Mouse (Mus musculus): ENCODE measurements around the gene Papss2. TPM values are rescaled to one million over a fixed set of nuclear protein-coding genes. Genes with fewer than 3 reads are reported as not detected.

Gene Papss2
- polyA plus RNA-seq, 1 experiment from 2014 or later: 3.1 TPM

DNA sequence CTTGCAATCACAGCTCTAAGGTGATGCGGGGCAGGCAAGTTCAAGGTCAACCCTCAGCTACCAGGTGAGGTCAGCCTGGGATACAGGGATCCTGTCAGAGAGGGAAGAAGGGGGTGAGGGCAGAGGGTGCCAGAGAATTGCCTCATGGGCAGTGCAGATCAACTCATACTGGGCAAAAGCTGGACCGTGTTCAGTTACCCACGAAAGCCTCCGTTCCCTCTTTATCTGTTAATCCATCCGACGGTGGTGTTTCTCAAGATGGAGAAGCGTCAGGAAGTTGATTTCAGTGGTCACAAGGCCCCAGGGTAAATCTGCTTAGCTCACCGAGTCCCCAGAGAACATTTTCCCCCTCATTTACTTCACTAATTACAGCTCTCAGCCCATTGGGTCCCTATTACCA lies 8.5 kb downstream of the Papss2 start:
- Histone ChIP-seq H3K36me3 (replicated peaks) (no peaks in the 10 kb centered on the region), H3K27me3 (replicated peaks; ENCODE audit: low read depth, poor library complexity, severe bottlenecking) (peaks cover 3% of the 10 kb centered on the region), H3K4me1 (peaks cover 5% of the 10 kb centered on the region), H3K4me3 (no peak overlapping the region), H3K9me3 (no peaks in the 10 kb centered on the region), H3K27ac (replicated peaks) (no peak overlapping the region)
- DNase-seq (ENCODE audit: low spot score): no peak
- 56% methylated on average over 8 of the region's 8 CpGs for WGBS

DNA sequence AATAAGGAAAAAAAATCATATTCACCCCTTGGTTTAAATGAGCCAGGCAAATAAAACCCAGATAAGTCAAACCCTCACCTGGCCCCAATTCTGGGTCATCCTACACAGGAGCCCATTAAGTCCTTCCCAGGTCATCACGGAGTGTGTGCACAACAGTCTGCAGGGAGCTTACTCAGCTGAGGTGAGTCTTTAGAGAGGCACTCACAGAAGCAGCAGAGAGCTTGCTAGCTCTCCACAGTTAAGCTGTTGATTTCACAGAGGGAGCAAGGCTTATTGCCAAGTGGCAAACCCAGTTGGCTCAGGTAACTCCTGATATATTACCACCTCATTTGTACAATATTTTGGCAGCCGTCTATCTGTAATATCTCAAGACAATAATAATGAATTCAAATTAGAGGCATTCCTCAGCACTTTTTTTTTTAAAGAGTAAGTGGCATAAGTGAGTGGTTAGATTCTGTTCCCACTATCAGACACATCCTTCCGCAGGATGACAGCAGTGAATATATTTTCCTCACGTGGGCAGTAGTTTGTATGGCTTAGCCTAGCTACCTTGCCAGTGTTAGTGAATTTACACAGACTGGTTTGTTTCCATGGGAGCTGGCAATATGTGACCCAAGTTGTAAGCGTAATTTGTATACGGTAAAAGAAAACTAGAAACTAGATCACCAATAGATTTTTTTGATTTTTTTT lies 9.1 kb downstream of the Papss2 start:
- WGBS: 83% methylated on average over 6 of the region's 6 CpGs
- H3K9me3 ChIP-seq: no peaks in the 10 kb centered on the region

GRCm38 (mm10) chr19:32606227-32606827 lies 10.7 kb downstream of the Papss2 start:
- Histone ChIP-seq H3K4me1 (peaks cover 2% of the 10 kb centered on the region), H3K4me3 (no peak overlapping the region), H3K27me3 (replicated peaks; ENCODE audit: low read depth, poor library complexity, severe bottlenecking) (no peaks in the 10 kb centered on the region), H3K27ac (replicated peaks) (no peak overlapping the region), H3K36me3 (replicated peaks) (no peaks in the 10 kb centered on the region), H3K9me3 (no peaks in the 10 kb centered on the region)
- 65% methylated on average over 4 of the region's 4 CpGs for WGBS
- no peak for DNase-seq (ENCODE audit: low spot score)

More for the DNA sequence above, 9.1 kb downstream of the Papss2 start:
- Histone ChIP-seq H3K27me3 (replicated peaks; ENCODE audit: low read depth, poor library complexity, severe bottlenecking) (no peaks in the 10 kb centered on the region), H3K4me1 (peaks cover 5% of the 10 kb centered on the region), H3K4me3 (no peak overlapping the region), H3K27ac (replicated peaks) (no peak overlapping the region), H3K36me3 (replicated peaks) (no peaks in the 10 kb centered on the region)
- no peak for DNase-seq (ENCODE audit: low spot score)

DNA sequence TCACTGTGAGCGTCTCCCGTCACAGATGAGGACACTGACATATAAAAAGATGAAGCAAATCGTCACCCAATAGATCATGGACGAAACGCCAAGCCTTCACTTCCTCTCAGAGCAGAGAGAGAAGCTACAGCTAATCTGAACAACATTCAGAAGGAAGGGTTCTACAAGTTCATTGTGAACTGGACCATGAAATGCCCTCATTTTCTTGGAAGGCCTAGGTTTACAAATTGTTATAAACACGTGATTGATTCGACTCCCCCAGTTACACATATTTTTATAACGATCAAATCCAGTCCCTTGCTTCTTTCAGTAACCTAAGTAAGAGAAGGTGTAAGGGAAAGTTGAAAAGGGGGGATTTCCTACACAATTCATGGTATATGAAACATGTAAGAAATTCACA lies 11.4 kb downstream of the Papss2 start:
- Histone ChIP-seq H3K4me1 (no peaks in the 10 kb centered on the region), H3K9me3 (no peaks in the 10 kb centered on the region), H3K36me3 (replicated peaks) (no peaks in the 10 kb centered on the region), H3K27ac (replicated peaks) (no peak overlapping the region), H3K27me3 (replicated peaks; ENCODE audit: low read depth, poor library complexity, severe bottlenecking) (no peaks in the 10 kb centered on the region), H3K4me3 (no peak overlapping the region)
- WGBS: 85% methylated on average over 8 of the region's 8 CpGs
- no peak for DNase-seq (ENCODE audit: low spot score)

GRCm38 (mm10) chr19:32611386-32612092 lies 15.9 kb downstream of the Papss2 start:
- Histone ChIP-seq H3K4me3 (no peak overlapping the region), H3K9me3 (no peaks in the 10 kb centered on the region), H3K36me3 (replicated peaks) (no peaks in the 10 kb centered on the region), H3K4me1 (no peaks in the 10 kb centered on the region), H3K27ac (replicated peaks) (no peak overlapping the region), H3K27me3 (replicated peaks; ENCODE audit: low read depth, poor library complexity, severe bottlenecking) (no peaks in the 10 kb centered on the region)
- DNase-seq (ENCODE audit: low spot score): no peak
- WGBS: 92% methylated on average over 9 of the region's 9 CpGs

DNA sequence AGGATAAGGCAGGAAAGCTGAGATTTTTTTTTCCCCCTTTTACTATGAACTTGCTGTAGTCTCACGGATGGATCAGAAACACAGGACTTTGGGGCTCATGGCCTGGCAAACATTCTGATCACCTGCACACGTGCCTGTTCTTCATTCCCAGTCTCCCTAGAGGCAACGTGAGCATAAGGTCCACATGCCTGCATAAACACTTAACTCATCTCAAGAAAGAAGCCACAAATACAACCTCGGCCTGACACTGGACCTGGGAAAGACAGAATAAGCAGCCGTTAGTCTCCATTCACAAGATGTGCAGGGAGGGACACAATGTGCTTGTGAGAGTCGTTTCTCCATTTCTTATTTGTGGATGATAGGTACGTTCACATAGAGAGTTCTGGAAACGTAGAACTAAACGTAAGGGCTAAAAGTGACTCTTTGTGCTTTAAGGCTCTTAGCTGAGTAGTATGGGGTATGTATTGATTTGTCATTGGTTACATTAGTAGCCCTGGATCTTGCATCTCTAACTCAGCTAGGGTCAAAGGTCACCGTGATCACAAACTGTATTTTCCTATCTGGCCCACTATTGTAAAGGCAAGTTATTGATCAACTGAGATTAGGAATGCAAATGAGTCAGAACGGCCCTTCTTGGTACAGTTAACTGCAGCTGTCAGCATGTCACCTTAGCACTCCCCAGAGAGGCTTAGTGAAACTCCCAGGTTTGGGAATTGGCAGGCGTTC lies 18.6 kb downstream of the Papss2 start:
- H3K27me3 ChIP-seq (replicated peaks; ENCODE audit: low read depth, poor library complexity, severe bottlenecking): no peaks in the 10 kb centered on the region
- H3K27ac ChIP-seq (replicated peaks): no peak overlapping the region
- H3K4me1 ChIP-seq: no peaks in the 10 kb centered on the region
- no peak overlapping the region for H3K4me3 ChIP-seq
- WGBS: 82% methylated on average over 12 of the region's 12 CpGs
- no peaks in the 10 kb centered on the region for H3K36me3 ChIP-seq (replicated peaks)
- DNase-seq (ENCODE audit: low spot score): no peak
- H3K9me3 ChIP-seq: no peaks in the 10 kb centered on the region

DNA sequence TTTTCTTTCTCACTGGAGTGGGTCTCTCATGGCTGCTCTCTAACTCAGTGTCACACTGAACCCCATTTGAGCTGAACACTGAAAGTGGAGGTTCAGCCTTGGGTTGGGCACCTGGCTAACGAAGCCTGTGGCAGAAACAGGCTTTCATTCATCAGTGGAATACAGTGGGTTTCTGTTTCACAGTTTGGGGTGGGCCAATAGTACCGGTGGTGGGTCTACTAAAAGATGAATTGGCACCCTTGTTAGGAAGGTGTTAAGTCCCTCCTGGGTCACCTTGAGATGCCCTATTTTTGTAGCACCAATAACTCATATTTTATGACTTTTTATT lies 19.1 kb downstream of the Papss2 start:
- Histone ChIP-seq H3K36me3 (replicated peaks) (no peaks in the 10 kb centered on the region), H3K27ac (replicated peaks) (no peak overlapping the region), H3K4me3 (no peak overlapping the region), H3K4me1 (no peaks in the 10 kb centered on the region), H3K9me3 (no peaks in the 10 kb centered on the region), H3K27me3 (replicated peaks; ENCODE audit: low read depth, poor library complexity, severe bottlenecking) (no peaks in the 10 kb centered on the region)
- 72% methylated on average over 2 of the region's 2 CpGs for WGBS
- no peak for DNase-seq (ENCODE audit: low spot score)

DNA sequence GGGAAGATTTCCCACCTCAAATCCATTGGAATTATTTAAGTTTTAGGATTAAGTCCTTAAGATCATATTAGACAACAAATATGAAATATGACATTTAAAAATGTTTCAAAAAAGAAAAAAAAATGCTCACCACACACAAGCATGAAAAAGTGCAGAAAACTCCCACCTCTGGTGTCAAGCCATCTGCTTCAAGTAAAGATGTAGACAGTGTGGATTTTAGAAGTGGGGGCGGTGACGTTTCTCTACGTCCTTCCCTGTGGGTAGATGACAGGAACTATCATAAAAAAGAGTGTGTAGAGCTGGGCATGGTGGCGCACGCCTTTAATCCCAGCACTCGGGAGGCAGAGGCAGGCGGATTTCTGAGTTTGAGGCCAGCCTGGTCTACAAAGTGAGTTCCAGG lies 21.1 kb downstream of the Papss2 start:
- no peaks in the 10 kb centered on the region for H3K27me3 ChIP-seq (replicated peaks; ENCODE audit: low read depth, poor library complexity, severe bottlenecking)
- H3K4me3 ChIP-seq: no peak overlapping the region
- 93% methylated on average over 7 of the region's 7 CpGs for WGBS
- DNase-seq (ENCODE audit: low spot score): no peak
- H3K9me3 ChIP-seq: no peaks in the 10 kb centered on the region
- no peaks in the 10 kb centered on the region for H3K36me3 ChIP-seq (replicated peaks)
- H3K27ac ChIP-seq (replicated peaks): no peak overlapping the region
- H3K4me1 ChIP-seq: no peaks in the 10 kb centered on the region

- no peaks in the 10 kb centered on the region for H3K27me3 ChIP-seq (replicated peaks; ENCODE audit: low read depth, poor library complexity, severe bottlenecking)
- no peaks in the 10 kb centered on the region for H3K9me3 ChIP-seq
- WGBS: 91% methylated on average over 2 of the region's 2 CpGs
- H3K4me1 ChIP-seq: no peaks in the 10 kb centered on the region
- no peak overlapping the region for H3K4me3 ChIP-seq
- no peak for DNase-seq (ENCODE audit: low spot score)
- H3K27ac ChIP-seq (replicated peaks): no peak overlapping the region
- no peaks in the 10 kb centered on the region for H3K36me3 ChIP-seq (replicated peaks)
These were observed 24.1 kb downstream of the Papss2 start for GRCm38 (mm10) chr19:32619739-32620138.

DNA sequence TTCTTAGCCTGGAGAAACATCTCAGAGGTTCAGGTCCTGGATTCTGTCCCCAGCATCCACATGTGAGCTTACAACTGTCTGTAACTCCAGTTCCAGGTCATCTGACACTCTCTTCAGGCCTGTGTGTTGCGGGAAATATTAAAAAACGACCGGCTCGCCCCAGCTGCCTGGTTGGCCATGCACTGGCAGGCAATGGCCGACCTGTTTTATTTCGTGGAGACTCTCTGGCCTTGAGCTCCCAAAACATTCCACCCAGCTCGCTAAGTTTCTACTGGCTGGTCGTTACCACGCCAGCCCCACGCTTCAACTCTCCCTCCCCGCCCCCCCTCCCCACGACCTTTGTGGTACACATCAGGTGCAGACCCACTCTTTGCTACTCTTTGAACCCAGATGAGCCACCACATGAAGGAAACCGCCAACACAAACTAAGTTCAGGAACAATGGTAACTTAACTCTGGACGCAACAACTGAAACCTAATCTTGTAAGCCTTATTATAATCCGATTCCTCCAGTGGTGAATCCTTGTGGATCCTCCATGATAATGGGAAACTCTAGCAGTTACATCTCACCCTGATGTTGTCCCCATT lies 25.4 kb downstream of the Papss2 start:
- no peaks in the 10 kb centered on the region for H3K4me1 ChIP-seq
- DNase-seq (ENCODE audit: low spot score): no peak
- WGBS: 84% methylated on average over 15 of the region's 15 CpGs

GRCm38 (mm10) chr19:32622142-32622541 lies 26.6 kb downstream of the Papss2 start:
- Histone ChIP-seq H3K36me3 (replicated peaks) (no peaks in the 10 kb centered on the region), H3K4me1 (peaks cover 6% of the 10 kb centered on the region), H3K27ac (replicated peaks) (no peak overlapping the region), H3K27me3 (replicated peaks; ENCODE audit: low read depth, poor library complexity, severe bottlenecking) (no peaks in the 10 kb centered on the region), H3K4me3 (no peak overlapping the region), H3K9me3 (no peaks in the 10 kb centered on the region)
- DNase-seq (ENCODE audit: low spot score): no peak
- WGBS: 71% methylated on average over 3 of the region's 3 CpGs

More for the DNA sequence above, 25.4 kb downstream of the Papss2 start:
- Histone ChIP-seq H3K9me3 (no peaks in the 10 kb centered on the region), H3K27ac (replicated peaks) (no peak overlapping the region), H3K27me3 (replicated peaks; ENCODE audit: low read depth, poor library complexity, severe bottlenecking) (no peaks in the 10 kb centered on the region), H3K4me3 (no peak overlapping the region), H3K36me3 (replicated peaks) (no peaks in the 10 kb centered on the region)

- DNase-seq (ENCODE audit: low spot score): no peak
- H3K4me3 ChIP-seq: no peak overlapping the region
- no peaks in the 10 kb centered on the region for H3K27me3 ChIP-seq (replicated peaks; ENCODE audit: low read depth, poor library complexity, severe bottlenecking)
- H3K27ac ChIP-seq (replicated peaks): no peak overlapping the region
- WGBS: 66% methylated on average over 13 of the region's 13 CpGs
- no peaks in the 10 kb centered on the region for H3K36me3 ChIP-seq (replicated peaks)
- H3K9me3 ChIP-seq: no peaks in the 10 kb centered on the region
- peaks cover 6% of the 10 kb centered on the region for H3K4me1 ChIP-seq
These were observed 31.3 kb downstream of the Papss2 start for GRCm38 (mm10) chr19:32626768-32627331.
